Mouse (Mus musculus) adrenal gland, postnatal 25 days (tissue): ENCODE measurements at regions not wholly inside any gene's neighbourhood (a gene's known extent, or its start where the extent isn't known, plus 50 kb on each side); places are given as distances from the start of the nearest gene placed in this dataset.
"Not testable (repeated sequence)": the region's sequence is repeated elsewhere in the genome, so short reads cannot be mapped to it uniquely, and the experiment has no call there.

Experiments
- DNase-seq: peaks from one replicate; pipeline ENCODE4 v3.0.0; 2021; ENCODE audit warnings: mixed read lengths

GRCm38 (mm10) chr3:21627048-21627447 lies 449.4 kb upstream of the Tbl1xr1 start:
- not testable (repeated sequence) for DNase-seq

DNA sequence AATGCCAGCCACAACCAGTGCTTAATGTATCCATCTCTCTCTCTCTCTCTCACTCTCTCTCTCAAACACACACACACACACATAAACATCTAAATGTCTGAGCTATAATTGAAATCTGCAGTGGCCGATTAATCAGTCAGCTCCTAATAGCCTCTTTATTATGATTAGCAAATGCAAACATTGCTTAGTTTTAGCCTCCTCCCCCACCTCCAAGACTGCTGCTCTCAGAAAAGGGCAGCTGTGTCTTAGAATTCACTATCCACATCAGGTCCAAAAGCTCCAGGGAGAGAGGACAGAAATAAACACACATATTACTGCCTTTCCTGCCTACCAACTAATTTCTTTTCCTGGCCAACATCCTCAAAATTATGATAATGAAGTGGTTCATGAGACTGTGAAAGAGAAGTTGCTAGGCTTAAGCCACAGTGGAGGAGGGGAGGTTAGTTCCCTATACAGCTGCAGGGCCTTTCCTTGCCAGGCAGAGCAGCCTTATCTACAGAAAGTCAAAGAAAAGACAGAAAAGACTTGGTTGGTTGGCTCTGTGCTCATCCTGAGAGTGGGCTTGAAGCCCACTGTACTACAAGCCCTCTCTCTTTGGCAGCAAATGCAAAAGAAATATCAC lies 442.7 kb upstream of the Tbl1xr1 start:
- no peak for DNase-seq

- DNase-seq: no peak
These were observed 441.7 kb upstream of the Tbl1xr1 start for GRCm38 (mm10) chr3:21634675-21635204.

GRCm38 (mm10) chr3:21638886-21639285 lies 437.6 kb upstream of the Tbl1xr1 start:
- DNase-seq: no peak

- no peak for DNase-seq
These were observed 436.9 kb upstream of the Tbl1xr1 start for GRCm38 (mm10) chr3:21639576-21639975.

GRCm38 (mm10) chr3:21644086-21644485 lies 432.4 kb upstream of the Tbl1xr1 start:
- no peak for DNase-seq

GRCm38 (mm10) chr3:21645268-21645667 lies 431.2 kb upstream of the Tbl1xr1 start:
- DNase-seq: no peak

DNA sequence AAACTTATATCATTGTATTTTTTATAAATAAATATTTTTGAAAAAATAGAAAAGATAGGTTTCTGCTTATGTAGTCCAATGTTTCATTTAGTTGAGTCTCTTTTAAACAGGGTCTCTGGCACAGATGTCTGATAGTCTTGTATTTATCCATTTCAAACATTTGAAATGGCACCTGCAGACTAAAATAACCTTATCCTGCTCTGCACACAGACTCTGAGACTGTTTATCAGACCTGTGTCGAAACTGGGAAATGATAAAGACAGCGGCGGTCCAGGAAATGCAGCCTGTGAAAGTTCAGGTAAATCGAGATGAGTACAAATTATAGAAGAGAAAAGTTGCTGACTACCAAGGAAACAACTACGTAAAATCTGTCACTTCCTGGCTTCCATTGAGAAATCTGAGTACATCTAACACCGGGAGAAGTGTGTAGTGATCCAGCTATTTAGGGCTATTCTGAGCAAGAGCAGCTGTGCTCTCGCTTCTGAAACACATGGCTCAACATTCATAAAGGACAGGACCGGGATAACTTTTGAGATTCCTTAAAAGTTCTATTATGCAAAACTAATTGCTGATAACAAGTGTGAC lies 426.5 kb upstream of the Tbl1xr1 start:
- no peak for DNase-seq

DNA sequence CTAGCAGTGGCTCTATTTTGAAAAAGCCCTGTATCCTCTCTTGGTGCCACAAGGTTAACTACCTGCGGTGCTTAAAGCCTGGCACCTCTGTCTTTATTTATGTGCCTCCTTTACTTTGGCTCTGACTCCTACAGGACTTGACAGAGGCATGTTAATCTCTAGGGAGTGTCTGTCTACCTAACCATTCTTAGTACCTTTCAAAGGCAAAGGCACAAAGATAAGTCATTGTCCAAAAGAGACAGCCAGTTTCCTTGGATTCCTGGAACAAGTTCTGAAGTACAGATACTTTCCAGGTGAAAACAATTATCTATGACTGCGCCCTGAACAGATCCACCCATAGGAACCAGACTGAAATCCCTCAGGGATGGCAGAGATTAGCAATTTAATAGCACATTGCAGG lies 421.2 kb upstream of the Tbl1xr1 start:
- DNase-seq: no peak

GRCm38 (mm10) chr3:21667349-21668143 lies 408.9 kb upstream of the Tbl1xr1 start:
- no peak for DNase-seq

DNA sequence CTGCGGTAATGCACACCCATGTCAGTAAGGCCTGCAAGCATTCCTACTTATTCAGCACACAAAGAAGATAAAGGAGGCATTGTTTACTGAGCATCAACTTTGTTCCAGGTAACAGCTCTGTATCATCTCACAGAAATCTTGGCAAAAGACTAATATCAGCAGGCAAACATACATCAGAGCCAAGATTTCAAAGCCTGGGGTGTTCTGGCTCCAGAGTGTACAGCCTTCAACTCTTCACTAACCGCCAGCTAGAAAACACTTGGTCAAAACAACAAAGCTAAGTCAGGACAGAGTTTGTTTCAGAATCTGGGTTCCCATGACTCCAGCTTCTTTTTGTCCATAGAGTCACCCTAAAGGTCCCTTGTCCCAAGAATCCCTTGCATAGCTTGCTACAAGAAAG lies 404.6 kb upstream of the Tbl1xr1 start:
- no peak for DNase-seq

GRCm38 (mm10) chr3:21672492-21672891 lies 404.0 kb upstream of the Tbl1xr1 start:
- no peak for DNase-seq

DNA sequence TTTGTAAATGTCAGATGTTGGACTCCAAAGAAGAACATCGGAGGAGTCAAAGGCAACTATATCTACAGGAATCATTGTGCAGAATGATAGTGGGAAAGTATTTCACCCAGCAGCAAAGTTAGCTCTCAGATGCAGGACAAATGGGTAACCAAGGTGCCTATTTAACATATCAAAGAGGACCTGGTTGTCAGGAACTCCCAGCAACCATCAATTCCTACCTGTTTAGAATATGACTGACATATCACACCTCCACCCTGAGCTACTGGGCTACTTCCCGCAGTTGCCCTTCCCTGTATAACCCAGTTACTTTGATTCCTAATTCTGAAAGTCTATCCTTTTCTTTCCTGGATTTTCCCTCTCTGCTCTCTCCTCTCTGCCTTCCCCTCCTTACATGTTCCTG lies 403.0 kb upstream of the Tbl1xr1 start:
- DNase-seq: no peak

DNA sequence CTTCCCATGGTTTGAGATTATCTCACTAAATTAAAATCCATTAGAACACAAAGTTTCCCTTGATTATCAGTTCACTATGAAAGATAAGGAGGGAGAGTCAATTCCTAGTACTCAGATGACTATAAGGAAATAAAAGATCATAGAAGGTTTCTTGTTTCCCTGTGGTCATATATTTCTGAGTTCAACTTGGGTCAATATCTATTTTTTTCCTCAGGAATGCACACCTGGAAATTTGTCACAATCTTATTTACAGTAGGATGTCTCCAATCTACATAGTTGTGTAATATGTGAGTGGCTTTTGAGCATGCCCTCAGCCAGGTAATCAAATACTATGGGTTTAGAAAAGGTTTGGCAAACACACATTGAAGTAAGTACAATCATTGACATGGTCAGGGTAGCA lies 398.2 kb upstream of the Tbl1xr1 start:
- DNase-seq: no peak

DNA sequence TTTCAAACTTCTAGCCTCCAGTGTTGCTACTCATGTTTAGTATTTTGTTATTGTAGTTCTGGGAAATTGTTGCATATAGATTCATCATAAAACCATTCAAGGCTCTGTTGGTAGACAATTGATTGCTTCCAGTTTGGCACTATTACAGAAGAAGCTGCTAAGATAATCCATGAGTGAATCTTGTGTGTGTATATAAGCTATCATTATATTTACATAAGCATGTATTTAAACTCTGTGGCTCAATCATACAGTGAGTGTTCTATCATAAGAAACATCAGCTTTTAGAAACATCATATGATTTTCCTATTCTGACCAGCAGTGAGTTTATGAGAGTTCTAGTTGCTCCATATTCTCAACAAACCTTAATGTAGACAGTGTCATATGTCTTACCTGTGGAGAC lies 397.7 kb upstream of the Tbl1xr1 start:
- no peak for DNase-seq

GRCm38 (mm10) chr3:21697980-21698672 lies 378.3 kb upstream of the Tbl1xr1 start:
- not testable (repeated sequence) for DNase-seq

- no peak for DNase-seq
These were observed 376.9 kb upstream of the Tbl1xr1 start for GRCm38 (mm10) chr3:21699526-21699925.

GRCm38 (mm10) chr3:21700326-21700725 lies 376.1 kb upstream of the Tbl1xr1 start:
- no peak for DNase-seq

GRCm38 (mm10) chr3:21726747-21727505 lies 349.5 kb upstream of the Tbl1xr1 start:
- DNase-seq: no peak

GRCm38 (mm10) chr3:21728019-21728418 lies 348.4 kb upstream of the Tbl1xr1 start:
- DNase-seq: no peak

DNA sequence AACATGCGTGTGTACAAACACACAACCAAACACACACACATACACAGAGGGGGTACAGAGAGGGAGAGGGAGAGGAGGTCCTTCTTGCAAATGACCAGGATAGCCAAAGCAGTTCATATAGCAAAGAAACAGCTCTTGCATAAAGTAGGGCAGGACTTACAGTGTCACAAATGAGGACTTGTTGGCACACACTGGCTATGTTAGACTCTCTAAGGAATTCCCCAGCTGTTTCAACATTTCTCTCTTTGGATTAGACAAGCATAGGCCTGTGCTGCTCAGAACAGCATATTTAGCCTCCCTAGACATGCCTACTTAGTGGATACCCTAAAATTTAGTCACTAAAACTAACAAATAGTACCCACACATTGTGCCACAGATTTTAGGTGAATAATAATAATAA lies 347.1 kb upstream of the Tbl1xr1 start:
- DNase-seq: no peak

GRCm38 (mm10) chr3:21735688-21736087 lies 340.8 kb upstream of the Tbl1xr1 start:
- DNase-seq: not testable (repeated sequence)
